Mouse (Mus musculus) heart, embryonic 11.5 days (tissue): Measurements from ENCODE around the gene Slc25a42. TPM values are rescaled to one million over a fixed set of nuclear protein-coding genes. Genes with fewer than 3 reads are reported as not detected.

Source experiments
- ATAC-seq: fragments of 200-750 bp; cut with Nextera tagmentation; replicated peaks from 2 replicates; pipeline ENCODE4 v1.8.0; 2017; ENCODE audit warnings: moderate library complexity; ENCODE audit not compliant: insufficient number of reproducible peaks, low FRiP score, low TSS enrichment
- H3K27ac ChIP-seq: fragments of 300-500 bp; sonication (generic); 2 replicates; pipeline ENCODE4 v1.5.1; 2014; ENCODE audit warnings: mild to moderate bottlenecking, low read depth, low read length
- H3K27me3 ChIP-seq: fragments of 300-500 bp; sonication (generic); 2 replicates; pipeline ENCODE4 v1.6.1; 2014; ENCODE audit warnings: mild to moderate bottlenecking, low read length, mixed read lengths; ENCODE audit not compliant: control insufficient read depth, insufficient read depth
- H3K36me3 ChIP-seq: fragments of 300-500 bp; sonication (generic); 2 replicates; pipeline ENCODE4 v1.6.1; 2014; ENCODE audit warnings: mild to moderate bottlenecking, low read length, moderate library complexity, mixed read lengths; ENCODE audit not compliant: control insufficient read depth, insufficient read depth
- H3K4me1 ChIP-seq: fragments of 300-500 bp; sonication (generic); 2 replicates; pipeline ENCODE4 v1.6.1; 2014; ENCODE audit warnings: low read length; ENCODE audit not compliant: control insufficient read depth, insufficient read depth
- H3K4me2 ChIP-seq: fragments of 300-500 bp; sonication (generic); 2 replicates; pipeline ENCODE4 v1.6.1; 2014; ENCODE audit warnings: mild to moderate bottlenecking, moderate library complexity
- H3K4me3 ChIP-seq: fragments of 300-500 bp; sonication (generic); 2 replicates; pipeline ENCODE4 v1.5.1; 2014; ENCODE audit warnings: low read depth, low read length
- H3K9ac ChIP-seq: fragments of 300-500 bp; sonication (generic); 2 replicates; pipeline ENCODE4 v1.6.1; 2014; ENCODE audit warnings: mild to moderate bottlenecking, low read depth, low read length, moderate library complexity
- H3K9me3 ChIP-seq: fragments of 300-500 bp; sonication (generic); replicated peaks from 2 replicates; pipeline ENCODE4 v1.6.1; 2016; ENCODE audit warnings: low read length; ENCODE audit not compliant: control insufficient read depth
- WGBS: fragments of 180-500 bp; shearing (Covaris S2); extraction: QIAGEN DNeasy Blood & Tissue Kit; methylation state at CpG from one replicate; pipeline ENCODE4 v1.1.7; 2014; ENCODE audit not compliant: insufficient replicate concordance; 5-methylcytosine and 5-hydroxymethylcytosine counted together
- polyA plus RNA-seq: library from polyadenylated mRNA; unstranded; fragments of >200 nt; fragmentation: Nextera tagmentation; extraction: Ambion mirVana; gene quantifications from 2 replicates; pipeline ENCODE4 v1.2.1, GENCODE M21; 2014

The Slc25a42 gene
- polyA plus RNA-seq, 1 experiment from 2014 or later: 5.2 TPM

GRCm38 (mm10) chr8:70173320-70173719 is 38.8 kb downstream of the Slc25a42 start:
- H3K4me2 ChIP-seq: peak overlapping the region; percentile 69
- 72% methylated on average over 5 of the region's 5 CpGs for WGBS
- H3K27ac ChIP-seq: 0 out of 2 replicates have a peak overlapping the region, but pooled peaks have one; percentile 62

DNA sequence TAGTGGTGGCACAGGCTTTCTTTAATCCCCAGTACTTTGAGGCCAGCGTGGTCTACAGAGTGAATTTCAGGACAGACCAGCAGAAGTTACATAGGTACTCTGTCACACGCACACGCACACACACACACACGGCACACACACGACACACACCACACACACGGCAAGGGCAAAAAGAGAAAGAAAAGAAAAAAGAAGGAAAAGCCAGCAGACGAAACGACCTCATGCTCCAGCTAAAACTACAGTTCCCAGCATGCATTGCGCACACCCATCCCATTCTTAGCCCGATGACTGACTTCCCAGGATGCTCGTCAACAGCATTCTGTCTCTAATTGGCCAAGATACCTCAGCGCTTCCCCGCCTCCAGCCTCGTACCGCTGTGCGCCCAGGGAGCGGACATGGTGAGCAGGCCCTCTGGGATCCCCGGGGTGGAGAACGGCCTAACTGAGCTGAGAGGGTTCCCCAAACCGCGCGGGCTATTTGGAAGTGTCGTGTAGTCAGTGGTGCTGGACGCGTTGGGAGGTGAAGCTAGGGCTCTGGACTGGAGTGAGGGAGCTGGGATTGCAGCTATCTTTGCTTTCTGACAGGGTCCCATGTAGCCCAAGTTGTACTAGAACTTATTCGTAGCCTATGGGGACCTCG is 39.9 kb downstream of the Slc25a42 start, which contains the start of gene Tmem161a:
Gene Tmem161a (plus strand): TSS at position 314 of the 639 bp plus-strand sequence.
- Histone ChIP-seq H3K27ac (peak within 1 kb of the TSS; percentile 54; the same call in 1 of the 2 replicates), H3K9me3 (no peaks in the 10 kb centered on the region), H3K4me3 (peak within 1 kb of the TSS; percentile 73), H3K4me1 (peaks cover 8% of the 10 kb centered on the region), H3K4me2 (peak within 1 kb of the TSS; percentile 69), H3K36me3 (peaks cover 2% of the 10 kb centered on the region; the same call in 1 of the 2 replicates), H3K27me3 (no peaks in the 10 kb centered on the region; the same call in 1 of the 2 replicates), H3K9ac (peak within 1 kb of the TSS; percentile 92)
- 3% methylated on average over 27 of the region's 27 CpGs for WGBS
- peak; percentile 82 for ATAC-seq

More at GRCm38 (mm10) chr8:70173320-70173719, 38.8 kb downstream of the Slc25a42 start:
- no peak overlapping the region for H3K4me3 ChIP-seq
- H3K9ac ChIP-seq: no peak overlapping the region
- peaks cover 8% of the 10 kb centered on the region for H3K4me1 ChIP-seq
- no peaks in the 10 kb centered on the region for H3K27me3 ChIP-seq
- no peak for ATAC-seq
- H3K36me3 ChIP-seq: peaks cover 2% of the 10 kb centered on the region; the same call in 1 of the 2 replicates
- no peaks in the 10 kb centered on the region for H3K9me3 ChIP-seq

GRCm38 (mm10) chr8:70171240-70171639 is 40.9 kb downstream of the Slc25a42 start:
- H3K27me3 ChIP-seq: peaks cover 5% of the 10 kb centered on the region
- H3K9ac ChIP-seq: no peak overlapping the region
- ATAC-seq: no peak
- H3K36me3 ChIP-seq: no peaks in the 10 kb centered on the region
- H3K27ac ChIP-seq: no peak overlapping the region
- H3K4me3 ChIP-seq: no peak overlapping the region
- peaks cover 8% of the 10 kb centered on the region for H3K4me1 ChIP-seq
- H3K9me3 ChIP-seq: no peaks in the 10 kb centered on the region
- H3K4me2 ChIP-seq: no peak overlapping the region
- 84% methylated on average over 7 of the region's 7 CpGs for WGBS

GRCm38 (mm10) chr8:70170748-70171147 is 41.4 kb downstream of the Slc25a42 start:
- Histone ChIP-seq H3K27me3 (peaks cover 7% of the 10 kb centered on the region), H3K27ac (no peak overlapping the region), H3K9ac (no peak overlapping the region), H3K4me2 (no peak overlapping the region), H3K4me3 (no peak overlapping the region), H3K4me1 (peaks cover 8% of the 10 kb centered on the region), H3K36me3 (no peaks in the 10 kb centered on the region), H3K9me3 (no peaks in the 10 kb centered on the region)
- no peak for ATAC-seq
- WGBS: 81% methylated on average over 3 of the region's 3 CpGs

DNA sequence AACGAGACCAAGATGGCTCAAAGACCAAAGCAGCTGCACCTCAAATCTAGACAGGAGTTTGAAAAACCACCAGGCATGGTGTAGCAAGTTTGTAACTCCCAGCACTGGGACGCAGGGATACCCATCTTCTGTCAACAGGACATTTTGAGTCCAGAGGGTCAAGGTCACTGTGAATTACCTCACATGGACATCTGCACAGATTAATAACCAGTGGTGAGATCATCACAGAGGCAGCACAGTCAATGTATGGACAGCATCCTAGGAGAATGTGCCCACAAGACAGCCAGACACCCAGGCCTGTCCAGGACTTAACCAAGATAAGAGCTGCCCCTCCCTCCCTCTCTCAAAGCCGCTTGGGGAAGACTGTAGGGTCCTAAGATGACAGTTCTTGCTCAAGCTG is 42.0 kb downstream of the Slc25a42 start:
- Histone ChIP-seq H3K9me3 (no peaks in the 10 kb centered on the region), H3K36me3 (no peaks in the 10 kb centered on the region), H3K27me3 (peaks cover 13% of the 10 kb centered on the region), H3K9ac (no peak overlapping the region), H3K4me3 (no peak overlapping the region), H3K27ac (no peak overlapping the region), H3K4me2 (no peak overlapping the region), H3K4me1 (peaks cover 8% of the 10 kb centered on the region)
- ATAC-seq: no peak
- WGBS: 56% methylated on average over 3 of the region's 3 CpGs

DNA sequence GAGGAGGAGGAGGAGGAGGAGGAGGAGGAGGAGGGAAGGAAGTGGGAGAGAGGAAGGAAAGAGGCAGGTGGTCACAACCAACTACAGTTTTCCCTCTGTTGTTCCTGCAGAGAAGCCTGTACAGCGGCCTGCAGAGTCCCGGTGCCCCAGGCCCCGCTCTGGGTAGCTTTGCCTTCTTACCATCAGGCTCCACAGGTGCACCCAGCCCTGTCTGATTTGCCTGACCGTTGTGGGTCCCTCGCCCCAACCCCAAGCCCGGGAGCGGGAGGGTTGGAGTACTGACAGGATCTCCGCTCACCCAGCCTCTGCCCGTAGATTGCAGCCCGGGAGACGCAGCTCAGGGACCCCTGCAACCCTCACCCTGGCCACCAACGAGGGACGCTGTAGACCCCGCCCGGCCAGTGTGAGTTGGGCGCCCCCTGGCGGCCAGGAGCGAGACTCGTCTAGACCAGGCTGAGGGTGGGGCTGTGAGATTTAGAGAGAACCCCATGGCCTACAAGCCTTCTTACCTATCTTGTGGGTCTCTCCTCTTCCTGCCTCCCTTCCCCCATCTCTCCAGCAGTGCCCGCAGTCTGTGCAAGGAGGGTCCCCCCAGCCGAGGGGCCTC is 45.5 kb downstream of the Slc25a42 start:
- WGBS: 2% methylated on average over 21 of the region's 21 CpGs
- Histone ChIP-seq H3K9me3 (no peaks in the 10 kb centered on the region), H3K27me3 (peaks cover 30% of the 10 kb centered on the region), H3K4me3 (peak overlapping the region; percentile 20), H3K4me2 (peak overlapping the region; percentile 63), H3K27ac (no peak overlapping the region), H3K9ac (no peak overlapping the region; the same call in 1 of the 2 replicates), H3K36me3 (no peaks in the 10 kb centered on the region), H3K4me1 (no peaks in the 10 kb centered on the region)
- peak; percentile 76 for ATAC-seq

DNA sequence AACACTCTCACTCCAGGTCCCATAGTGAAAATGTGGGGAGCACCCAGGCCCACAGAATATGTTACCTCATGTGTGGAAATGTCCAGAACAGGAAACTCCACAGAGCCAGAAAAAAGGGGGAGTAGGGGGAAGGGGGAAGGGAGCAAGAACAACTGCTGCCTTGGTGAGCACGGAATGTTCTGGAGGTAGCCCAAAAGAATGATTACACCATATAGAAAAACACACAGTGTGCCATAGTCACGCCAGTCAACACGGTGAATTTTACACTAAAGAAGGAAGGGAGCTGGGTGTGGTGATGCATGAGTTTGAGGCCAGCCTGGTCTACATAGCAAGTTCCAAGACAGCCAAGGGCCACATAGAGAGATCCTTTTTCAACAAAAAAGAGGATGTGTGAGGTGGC is 48.8 kb downstream of the Slc25a42 start:
- 86% methylated on average over 3 of the region's 3 CpGs for WGBS
- H3K4me2 ChIP-seq: no peak overlapping the region
- H3K4me1 ChIP-seq: peaks cover 4% of the 10 kb centered on the region; the same call in 1 of the 2 replicates
- no peak overlapping the region for H3K27ac ChIP-seq
- peaks cover 34% of the 10 kb centered on the region for H3K27me3 ChIP-seq
- H3K9me3 ChIP-seq: no peaks in the 10 kb centered on the region
- H3K36me3 ChIP-seq: no peaks in the 10 kb centered on the region
- H3K4me3 ChIP-seq: no peak overlapping the region
- ATAC-seq: no peak
- no peak overlapping the region for H3K9ac ChIP-seq

DNA sequence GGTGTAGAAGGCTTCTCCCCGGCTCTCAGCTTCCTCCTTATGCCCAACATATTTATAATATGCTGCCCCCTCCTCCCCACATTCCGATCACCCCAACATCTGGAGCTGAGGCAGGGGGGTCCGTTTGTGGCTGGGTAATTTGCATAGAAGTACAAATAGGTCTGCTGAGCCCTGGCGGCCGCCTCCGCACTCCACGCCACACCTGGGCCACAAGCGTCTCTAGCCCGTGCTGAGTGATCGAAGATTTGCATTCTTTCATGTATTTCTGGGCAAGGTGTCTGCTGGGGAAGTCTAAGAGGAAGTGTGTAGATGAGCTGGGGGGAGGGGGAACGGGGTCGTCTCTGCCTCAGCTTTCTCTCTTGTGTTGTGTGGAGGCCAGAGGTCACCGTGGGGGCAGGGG is 52.1 kb downstream of the Slc25a42 start:
- Histone ChIP-seq H3K4me1 (peaks cover 4% of the 10 kb centered on the region; the same call in 1 of the 2 replicates), H3K27ac (no peak overlapping the region), H3K36me3 (no peaks in the 10 kb centered on the region), H3K4me2 (no peak overlapping the region), H3K4me3 (no peak overlapping the region), H3K9me3 (no peaks in the 10 kb centered on the region), H3K27me3 (peaks cover 27% of the 10 kb centered on the region), H3K9ac (no peak overlapping the region)
- 55% methylated on average over 13 of the region's 13 CpGs for WGBS
- ATAC-seq: no peak
